Mouse (Mus musculus) left cerebral cortex, adult 9 months (tissue): Measurements from ENCODE around the gene Zfp456.
"Not testable (repeated sequence)": the region's sequence is repeated elsewhere in the genome, so short reads cannot be mapped to it uniquely, and the experiment has no call there.

ENCODE experiments used
- DNase-seq, 2 experiments: peaks; one replicate each; pipeline ENCODE4 v3.0.0; 2022; ENCODE audit warnings: low spot score in 2 of 2

Zfp456 gene

DNA sequence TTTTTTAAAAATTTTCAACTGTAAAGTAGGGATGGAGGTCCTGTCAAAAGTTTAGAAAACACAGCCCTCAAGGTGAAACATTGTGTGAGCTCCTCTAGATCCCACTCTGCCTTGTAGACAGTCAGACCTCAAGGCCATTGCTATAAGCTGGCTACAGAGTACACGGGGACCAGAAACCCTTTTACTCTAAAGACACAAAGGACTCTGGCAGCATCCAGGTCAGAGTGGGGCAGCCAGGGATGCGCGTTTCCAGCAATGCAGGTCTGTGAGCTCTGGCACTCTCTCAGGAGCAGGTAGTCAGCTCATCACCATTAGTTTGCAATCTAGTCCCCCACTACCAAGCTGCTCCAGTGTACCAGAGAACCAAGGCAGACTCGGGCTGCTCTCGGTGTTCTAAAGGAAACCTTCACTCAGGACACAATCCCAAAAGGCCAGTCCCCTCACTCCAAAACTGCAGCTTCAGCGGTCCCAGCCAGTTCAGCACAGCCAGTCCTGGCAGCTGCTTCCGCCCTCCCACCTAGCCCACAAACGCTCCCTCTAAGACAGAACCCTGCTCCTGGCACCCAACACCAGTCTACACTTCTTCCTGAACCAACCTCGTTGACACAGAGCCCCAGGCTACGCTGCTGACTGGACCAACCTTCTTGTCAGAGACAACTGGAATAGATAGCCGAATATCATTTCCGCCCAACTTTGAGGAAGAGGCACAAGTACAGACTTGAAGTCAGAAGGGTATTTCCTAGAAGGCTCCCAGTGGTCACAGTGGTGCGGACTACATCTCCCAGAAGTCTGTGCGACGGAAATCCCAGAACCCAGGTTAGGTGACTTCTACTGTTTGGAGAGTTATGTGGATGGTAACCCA is at the start of gene Zfp456, which contains the start of gene Gm28041:
TSS of gene Zfp456 (minus strand) at position 761 of the 862 bp plus-strand sequence.
TSS of gene Gm28041 (minus strand) at position 684 of the 862 bp plus-strand sequence.
- DNase-seq, result peak in 1 of 2 experiments; percentile 62

- DNase-seq, result not testable (repeated sequence)
Observed at GRCm38 (mm10) chr13:67422532-67422931, 46.9 kb upstream of the Zfp456 start.

DNA sequence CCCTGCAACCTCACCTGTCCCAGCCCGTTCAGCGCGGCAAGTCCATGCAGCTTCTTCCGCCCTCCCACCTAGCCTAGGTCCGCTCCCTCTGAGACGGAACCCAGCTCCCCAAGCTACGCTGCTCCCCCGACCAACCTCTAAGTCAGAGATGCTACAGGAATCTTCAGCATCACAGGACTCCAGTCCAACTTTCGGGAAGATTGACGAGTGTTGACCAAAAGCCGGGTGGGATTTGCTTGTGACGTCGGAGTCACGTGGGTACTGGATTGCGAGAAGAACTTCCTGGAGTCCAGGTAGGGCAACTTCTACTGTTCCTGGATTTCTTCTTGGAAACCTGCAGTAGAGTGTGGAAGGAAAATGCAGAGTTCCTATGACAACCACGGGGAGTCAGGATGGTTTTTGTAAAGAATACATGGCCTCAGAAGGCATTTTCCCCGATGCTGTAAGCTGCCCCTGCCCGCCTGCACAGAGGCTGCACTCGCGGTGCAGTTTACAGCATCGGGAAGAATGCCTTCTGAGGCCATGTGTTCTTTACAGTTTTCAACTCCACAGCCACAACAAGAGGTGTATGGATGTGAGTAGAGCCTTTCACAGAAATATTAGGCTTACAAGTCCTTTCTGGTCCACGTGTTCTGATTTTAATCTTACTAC is 45.7 kb upstream of the Zfp456 start, which contains the start of gene Zfp459:
TSS of gene Zfp459 (minus strand) at position 212 of the 651 bp plus-strand sequence.
- peak in 1 of 2 experiments; percentile 23 for DNase-seq

GRCm38 (mm10) chr13:67420558-67421206 is 45.1 kb upstream of the Zfp456 start:
- peak in 1 of 2 experiments; percentile 2 for DNase-seq

- DNase-seq, result no peak
Observed at GRCm38 (mm10) chr13:67416811-67417210, 41.2 kb upstream of the Zfp456 start.

- DNase-seq, result no peak
Observed at GRCm38 (mm10) chr13:67415759-67416158, 40.1 kb upstream of the Zfp456 start.

DNA sequence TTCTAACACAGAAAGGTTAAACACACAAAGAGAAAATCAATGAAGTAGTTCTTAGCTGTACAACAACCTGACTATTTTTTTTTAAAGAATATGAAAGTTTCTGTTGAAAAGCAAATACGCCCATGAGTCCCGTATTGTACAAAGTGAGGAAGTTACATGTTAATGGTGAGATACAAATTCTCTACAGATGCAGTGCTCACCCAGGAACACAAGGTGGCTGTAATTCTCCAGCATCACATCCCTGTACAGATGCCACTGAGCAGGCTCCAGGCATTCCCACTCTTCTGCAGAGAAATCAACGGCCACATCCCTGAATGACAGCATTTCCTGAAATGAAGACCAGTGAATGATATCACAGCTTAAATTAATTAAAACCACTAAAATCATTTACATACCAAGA is 38.0 kb upstream of the Zfp456 start:
- peak in 1 of 2 experiments; percentile 5 for DNase-seq

DNA sequence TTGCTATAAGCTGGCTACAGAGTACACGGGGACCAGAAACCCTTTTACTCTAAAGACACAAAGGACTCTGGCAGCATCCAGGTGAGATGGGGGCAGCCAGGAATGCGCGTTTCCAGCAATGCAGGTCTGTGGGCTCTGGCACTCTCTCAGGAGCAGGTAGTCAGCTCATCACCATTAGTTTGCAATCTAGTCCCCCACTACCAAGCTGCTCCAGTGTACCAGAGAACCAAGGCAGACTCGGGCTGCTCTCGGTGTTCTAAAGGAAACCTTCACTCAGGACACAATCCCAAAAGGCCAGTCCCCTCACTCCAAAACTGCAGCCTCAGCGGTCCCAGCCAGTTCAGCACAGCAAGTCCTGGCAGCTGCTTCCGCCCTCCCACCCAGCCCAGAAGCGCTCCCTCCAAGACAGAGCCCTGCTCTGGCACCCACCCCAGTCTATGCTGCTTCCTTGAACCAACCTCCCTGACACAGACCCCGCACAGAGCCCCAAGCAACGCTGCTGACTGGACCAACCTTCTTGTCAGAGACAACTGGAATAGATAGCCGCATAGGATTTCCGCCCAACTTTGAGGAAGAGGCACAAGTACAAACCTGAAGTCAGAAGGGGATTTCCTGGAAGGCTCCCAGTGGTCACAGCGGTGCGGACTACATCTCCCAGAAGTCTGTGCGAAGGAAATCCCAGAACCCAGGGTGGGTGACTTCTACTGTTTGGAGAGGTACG is 23.7 kb upstream of the Zfp456 start, which contains the start of gene Zfp429:
TSS of gene Zfp429 (minus strand) at position 637 of the 721 bp plus-strand sequence.
- peak in 1 of 2 experiments; percentile 70 for DNase-seq

- not testable (repeated sequence) for DNase-seq
Observed at GRCm38 (mm10) chr13:67376255-67376654, 645 bp upstream of the Zfp456 start.

DNA sequence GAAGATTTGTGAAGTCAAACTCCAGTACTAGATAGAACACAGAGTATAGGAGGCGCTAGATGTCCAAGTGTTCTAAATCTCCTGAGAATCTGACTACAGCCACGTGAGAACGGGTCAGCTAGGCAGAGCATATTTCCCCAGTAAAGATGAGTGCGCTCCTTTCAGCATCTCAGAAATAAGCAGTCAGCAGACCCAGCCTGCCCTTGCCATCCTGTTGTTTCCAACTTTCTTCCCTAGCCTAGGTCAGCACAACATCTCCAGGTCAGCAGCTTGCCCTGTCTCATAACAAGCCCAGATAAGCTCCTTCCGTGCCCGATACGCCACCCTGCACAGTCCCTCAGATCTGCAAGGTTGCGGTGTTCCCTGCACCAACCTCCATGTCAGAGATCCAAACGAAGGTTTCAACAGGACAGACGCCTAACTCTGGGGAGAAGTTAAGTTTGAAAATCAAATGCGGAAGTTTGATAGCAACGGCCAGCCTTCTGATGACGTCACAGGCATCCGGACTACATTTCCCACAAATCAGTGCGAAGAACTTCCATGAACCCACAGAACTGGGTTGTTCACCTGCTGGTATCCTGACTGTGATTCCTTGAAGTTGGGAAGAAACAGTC is 15.4 kb downstream of the Zfp456 start, which contains the start of the genes Gm28044 and Zfp953:
TSS of gene Gm28044 (minus strand) at position 406 of the 614 bp plus-strand sequence.
TSS of gene Zfp953 (minus strand) at position 475 of the 614 bp plus-strand sequence.
- peak; percentile 57 to 94 for DNase-seq

- DNase-seq, result no peak
Observed at GRCm38 (mm10) chr13:67351854-67352253, 23.8 kb downstream of the Zfp456 start.

DNA sequence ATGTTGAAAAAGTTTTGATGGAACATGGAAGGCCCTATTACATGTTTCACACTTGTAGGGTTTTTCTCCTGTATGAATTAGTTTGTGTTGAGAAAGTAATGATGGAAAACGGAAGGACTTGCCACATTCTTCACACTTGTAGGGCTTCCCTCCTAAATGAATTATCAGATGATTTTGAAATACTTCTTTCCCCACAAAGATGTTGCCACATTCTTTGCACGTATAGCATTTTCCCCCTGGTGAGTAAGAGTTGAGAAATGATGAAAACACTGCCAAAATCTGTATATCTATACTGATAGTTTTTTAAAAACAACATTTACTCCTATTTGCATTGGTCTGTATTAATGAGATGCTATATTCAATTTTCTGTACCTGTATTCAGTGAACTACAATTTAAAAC is 32.2 kb downstream of the Zfp456 start:
- DNase-seq, result no peak

- no peak for DNase-seq
Observed at GRCm38 (mm10) chr13:67332877-67333276, 42.7 kb downstream of the Zfp456 start.

- DNase-seq, result peak; percentile 68 to 88
Observed at GRCm38 (mm10) chr13:67332019-67332724, 43.4 kb downstream of the Zfp456 start, which contains the start of gene Zfp595. Gene Zfp595 (minus strand): TSS chr13:67332570.
